Mouse (Mus musculus) intestine, embryonic 15.5 days (tissue): ENCODE measurements around the gene Trim28. TPM values are rescaled to one million over a fixed set of nuclear protein-coding genes. Genes with fewer than 3 reads are reported as not detected.
A peak's percentile ranks its signal among the peaks of the same experiment; 100 is the strongest.

Experiments used
- ATAC-seq: fragments of 200-750 bp; cut with Nextera tagmentation; 2 replicates; pipeline ENCODE4 v1.8.0; 2017; ENCODE audit warnings: moderate TSS enrichment, moderate library complexity
- H3K27ac ChIP-seq: fragments of 300-500 bp; sonication (generic); 2 replicates; pipeline ENCODE4 v1.5.1; 2015; ENCODE audit warnings: mild to moderate bottlenecking, inconsistent platforms
- H3K27me3 ChIP-seq: fragments of 300-500 bp; sonication (generic); replicated peaks from 2 replicates; pipeline ENCODE4 v1.6.1; 2015; ENCODE audit warnings: inconsistent platforms
- H3K36me3 ChIP-seq: fragments of 300-500 bp; sonication (generic); 2 replicates; pipeline ENCODE4 v1.6.1; 2015; ENCODE audit warnings: inconsistent platforms
- H3K4me1 ChIP-seq: fragments of 300-500 bp; sonication (generic); replicated peaks from 2 replicates; pipeline ENCODE4 v1.6.1; 2015; ENCODE audit warnings: inconsistent platforms
- H3K4me2 ChIP-seq: fragments of 300-500 bp; sonication (generic); replicated peaks from 2 replicates; pipeline ENCODE4 v1.6.1; 2015; ENCODE audit warnings: mild to moderate bottlenecking, inconsistent platforms
- H3K4me3 ChIP-seq: fragments of 300-500 bp; sonication (generic); replicated peaks from 2 replicates; pipeline ENCODE4 v1.5.1; 2015; ENCODE audit warnings: inconsistent platforms
- H3K9ac ChIP-seq: fragments of 300-500 bp; sonication (generic); 2 replicates; pipeline ENCODE4 v1.6.1; 2015; ENCODE audit warnings: inconsistent platforms
- H3K9me3 ChIP-seq: fragments of 300-500 bp; sonication (generic); 2 replicates; pipeline ENCODE4 v1.6.1; 2016; ENCODE audit warnings: inconsistent platforms
- WGBS: fragments of 180-500 bp; shearing (Covaris S2); methylation state at CpG from one replicate; pipeline ENCODE4 v1.1.7; 2015; 5-methylcytosine and 5-hydroxymethylcytosine counted together
- polyA plus RNA-seq: library from polyadenylated mRNA; unstranded; fragments of >200 nt; fragmentation: Nextera tagmentation; extraction: Ambion mirVana; gene quantifications from 2 replicates; pipeline ENCODE4 v1.2.1, GENCODE M21; 2015

Trim28 gene
- polyA plus RNA-seq, 1 experiment from 2014 or later: 218 TPM

- H3K4me3 ChIP-seq: peak overlapping the region; percentile 87
- peaks cover 18% of the 10 kb centered on the region; the same call in 1 of the 2 replicates for H3K36me3 ChIP-seq
- no peaks in the 10 kb centered on the region for H3K9me3 ChIP-seq
- peak overlapping the region; percentile 99 for H3K9ac ChIP-seq
- H3K27me3 ChIP-seq: peaks cover 3% of the 10 kb centered on the region; the same call in 1 of the 2 replicates
- H3K4me2 ChIP-seq: peak overlapping the region; percentile 75
- H3K4me1 ChIP-seq: peaks cover 31% of the 10 kb centered on the region
- peak overlapping the region; percentile 100 for H3K27ac ChIP-seq
- peak; percentile 4; the same call in 1 of the 2 replicates for ATAC-seq
- under 1% methylated on average over 26 of the region's 33 CpGs for WGBS
These were observed 38.5 kb downstream of the Trim28 start for GRCm38 (mm10) chr7:13037366-13037765.

DNA sequence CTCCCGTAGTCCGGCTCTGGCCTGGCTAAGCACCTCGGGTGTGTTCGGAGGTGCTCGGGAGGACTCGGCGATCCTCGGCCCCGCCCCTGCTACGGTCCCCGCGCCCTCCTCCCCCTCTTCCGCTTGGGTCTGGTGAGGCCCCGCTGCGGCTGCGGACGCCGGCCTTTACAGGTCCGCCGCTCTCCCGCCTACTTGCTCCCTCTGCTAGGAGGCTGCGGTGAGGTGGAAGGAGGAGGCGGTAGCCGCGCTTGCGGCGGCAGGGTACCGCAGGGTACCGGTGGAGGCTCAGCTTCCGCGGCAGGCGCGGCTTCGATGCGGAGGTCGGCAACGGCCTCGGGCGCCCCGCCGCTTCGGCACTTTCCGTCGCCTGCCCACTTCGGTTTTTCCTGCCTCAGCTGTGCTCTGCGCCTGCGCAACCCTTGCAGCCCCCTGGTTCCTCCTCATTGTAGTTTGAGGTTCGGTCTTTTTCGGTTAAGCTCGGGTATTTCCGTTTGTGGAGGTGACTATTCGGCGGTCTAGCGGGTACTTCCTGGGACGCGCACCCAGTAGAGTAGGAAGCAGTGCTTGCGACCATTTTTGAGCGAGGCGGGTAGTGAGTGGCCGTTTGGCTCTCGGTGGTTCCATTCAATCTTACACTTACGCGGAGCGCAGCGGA lies 39.1 kb downstream of the Trim28 start, which contains the start of gene Ube2m:
TSS of gene Ube2m (minus strand) at position 375 of the 655 bp plus-strand sequence.
- peaks cover 9% of the 10 kb centered on the region for H3K27me3 ChIP-seq
- H3K27ac ChIP-seq: peak within 1 kb of the TSS; percentile 100
- H3K9ac ChIP-seq: peak within 1 kb of the TSS; percentile 99
- peak; percentile 94 for ATAC-seq
- H3K4me2 ChIP-seq: peak within 1 kb of the TSS; percentile 75
- WGBS: under 1% methylated on average over 56 of the region's 65 CpGs
- peak within 1 kb of the TSS; percentile 87 for H3K4me3 ChIP-seq
- H3K9me3 ChIP-seq: no peaks in the 10 kb centered on the region
- H3K36me3 ChIP-seq: peaks cover 13% of the 10 kb centered on the region; the same call in 1 of the 2 replicates
- H3K4me1 ChIP-seq: peaks cover 31% of the 10 kb centered on the region

DNA sequence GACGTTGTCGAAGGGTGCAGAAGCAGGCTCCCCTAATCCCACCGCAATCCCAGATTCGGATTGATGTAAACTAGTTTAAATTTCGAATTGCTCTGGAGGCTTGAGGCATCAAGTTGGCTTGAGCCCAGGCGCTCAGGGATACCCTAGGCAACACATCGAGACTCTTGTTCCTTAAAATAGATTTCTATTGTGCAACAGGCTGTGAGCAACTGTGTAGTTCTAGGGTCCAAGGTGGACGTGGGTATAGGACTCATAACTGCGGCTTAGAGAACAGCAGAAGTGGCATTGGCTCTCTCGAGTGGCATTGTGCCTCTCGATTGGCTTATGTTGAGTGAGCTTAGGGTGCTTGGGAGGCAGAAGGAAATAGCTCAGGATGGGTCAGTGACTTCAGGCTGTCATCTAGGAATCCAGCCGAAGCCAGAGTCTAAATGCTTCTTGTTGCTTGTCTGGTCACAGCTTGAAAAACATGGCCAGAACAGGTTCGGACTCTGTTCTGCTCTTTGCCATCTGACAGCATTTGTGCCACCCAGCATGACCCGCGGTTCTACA lies 39.8 kb downstream of the Trim28 start:
- Histone ChIP-seq H3K9me3 (no peaks in the 10 kb centered on the region), H3K4me2 (peak overlapping the region; percentile 75), H3K9ac (peak overlapping the region; percentile 73), H3K36me3 (peaks cover 13% of the 10 kb centered on the region; the same call in 1 of the 2 replicates), H3K27ac (peak overlapping the region; percentile 100), H3K4me1 (peaks cover 29% of the 10 kb centered on the region), H3K4me3 (peak overlapping the region; percentile 87), H3K27me3 (peaks cover 15% of the 10 kb centered on the region)
- 16% methylated on average over 15 of the region's 15 CpGs for WGBS
- peak; percentile 6; the same call in 1 of the 2 replicates for ATAC-seq

DNA sequence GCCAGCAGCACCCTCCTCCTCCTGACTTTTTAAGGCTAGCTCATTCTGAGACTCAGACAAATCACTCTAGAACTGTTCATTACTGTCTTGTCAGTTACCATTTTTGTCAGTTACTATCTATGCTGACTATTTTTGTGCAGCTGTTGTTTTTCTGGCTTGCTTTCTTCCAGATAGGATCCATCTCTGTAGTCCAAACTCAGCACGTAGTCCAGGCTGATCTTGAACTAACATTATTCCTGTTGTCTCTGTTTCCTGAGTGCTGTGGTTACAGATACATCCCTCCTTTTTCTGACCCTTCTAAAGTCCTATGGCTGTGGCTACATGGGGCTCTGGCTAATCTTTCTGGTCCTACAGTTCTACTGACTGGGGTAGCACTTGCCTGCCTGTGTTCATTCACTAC lies 40.3 kb downstream of the Trim28 start:
- peaks cover 13% of the 10 kb centered on the region; the same call in 1 of the 2 replicates for H3K36me3 ChIP-seq
- H3K4me2 ChIP-seq: peak overlapping the region; percentile 75
- H3K27me3 ChIP-seq: peaks cover 20% of the 10 kb centered on the region
- 0 out of 2 replicates have a peak overlapping the region, but pooled peaks have one; percentile 87 for H3K4me3 ChIP-seq
- H3K27ac ChIP-seq: no peak overlapping the region
- H3K9me3 ChIP-seq: no peaks in the 10 kb centered on the region
- H3K4me1 ChIP-seq: peaks cover 32% of the 10 kb centered on the region
- WGBS: 75% methylated on average over 1 of the region's 1 CpGs
- no peak for ATAC-seq
- peak overlapping the region; percentile 73 for H3K9ac ChIP-seq

- Histone ChIP-seq H3K27me3 (peaks cover 33% of the 10 kb centered on the region), H3K4me1 (peaks cover 22% of the 10 kb centered on the region), H3K9me3 (no peaks in the 10 kb centered on the region), H3K4me2 (no peak overlapping the region), H3K27ac (no peak overlapping the region), H3K36me3 (0 out of 2 replicates have a peak, but pooled peaks cover under 1% of the 10 kb centered on the region), H3K4me3 (no peak overlapping the region), H3K9ac (no peak overlapping the region)
- WGBS: 81% methylated on average over 1 of the region's 1 CpGs
- ATAC-seq: no peak
These were observed 42.3 kb downstream of the Trim28 start for GRCm38 (mm10) chr7:13041256-13041655.

GRCm38 (mm10) chr7:13042511-13042910 lies 43.6 kb downstream of the Trim28 start:
- Histone ChIP-seq H3K4me1 (peaks cover 15% of the 10 kb centered on the region), H3K9me3 (no peaks in the 10 kb centered on the region), H3K27me3 (peaks cover 33% of the 10 kb centered on the region), H3K4me2 (no peak overlapping the region), H3K27ac (no peak overlapping the region), H3K4me3 (no peak overlapping the region), H3K36me3 (no peaks in the 10 kb centered on the region), H3K9ac (no peak overlapping the region)
- ATAC-seq: no peak
- WGBS: 79% methylated on average over 6 of the region's 6 CpGs

- no peak overlapping the region for H3K27ac ChIP-seq
These were observed 44.2 kb downstream of the Trim28 start for GRCm38 (mm10) chr7:13043120-13043444.

DNA sequence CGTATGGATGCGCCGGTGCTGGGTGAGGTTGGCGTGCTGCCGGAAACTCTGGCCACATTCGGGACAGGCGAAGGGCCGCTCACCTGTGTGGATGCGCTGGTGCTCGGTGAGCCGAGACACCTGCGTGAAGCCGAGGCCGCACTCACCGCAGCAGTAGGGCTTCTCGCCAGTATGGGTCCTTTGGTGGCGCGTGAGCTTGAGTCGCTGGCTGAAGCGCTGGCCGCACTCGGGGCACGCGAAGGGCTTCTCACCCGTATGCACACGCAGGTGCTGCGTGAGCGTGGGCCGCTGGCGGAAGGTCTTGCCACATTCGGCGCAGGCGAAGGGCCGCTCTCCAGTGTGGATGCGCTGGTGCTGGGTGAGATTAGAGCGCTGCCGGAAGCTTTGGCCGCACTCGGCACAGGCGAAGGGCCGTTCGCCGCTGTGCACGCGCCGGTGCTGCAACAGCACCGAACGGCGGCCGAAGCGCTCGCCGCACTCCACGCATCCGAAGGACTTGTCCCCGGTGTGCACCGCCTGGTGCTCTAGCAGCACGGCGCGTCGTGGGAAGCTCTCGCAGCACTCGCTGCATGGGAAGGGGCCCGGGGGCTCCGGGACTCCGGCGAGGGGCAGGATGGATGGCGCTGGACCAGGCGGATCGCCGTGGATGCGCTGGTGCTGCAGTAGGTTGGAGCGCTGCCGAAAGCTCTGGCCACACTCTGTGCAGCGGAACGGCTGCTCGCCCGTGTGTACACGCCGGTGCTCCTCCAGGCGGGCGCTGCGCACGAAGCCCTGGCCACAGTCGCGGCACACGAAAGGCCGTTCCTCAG lies 44.7 kb downstream of the Trim28 start:
- no peak overlapping the region for H3K27ac ChIP-seq
- WGBS: 5% methylated on average over 88 of the region's 88 CpGs
- no peaks in the 10 kb centered on the region for H3K9me3 ChIP-seq
- H3K36me3 ChIP-seq: no peaks in the 10 kb centered on the region
- peak overlapping the region; percentile 99 for H3K4me2 ChIP-seq
- H3K4me3 ChIP-seq: peak overlapping the region; percentile 50
- H3K27me3 ChIP-seq: peaks cover 33% of the 10 kb centered on the region
- ATAC-seq: peak; percentile 45
- H3K9ac ChIP-seq: peak overlapping the region; percentile 55
- H3K4me1 ChIP-seq: peaks cover 15% of the 10 kb centered on the region

More at GRCm38 (mm10) chr7:13043120-13043444, 44.2 kb downstream of the Trim28 start:
- Histone ChIP-seq H3K36me3 (no peaks in the 10 kb centered on the region), H3K9me3 (no peaks in the 10 kb centered on the region), H3K9ac (peak overlapping the region; percentile 55; the same call in 1 of the 2 replicates), H3K4me1 (peaks cover 15% of the 10 kb centered on the region), H3K4me3 (peak overlapping the region; percentile 50), H3K4me2 (peak overlapping the region; percentile 99), H3K27me3 (peaks cover 33% of the 10 kb centered on the region)
- 41% methylated on average over 16 of the region's 16 CpGs for WGBS
- ATAC-seq: no peak

- Histone ChIP-seq H3K9ac (peak overlapping the region; percentile 55), H3K27me3 (peaks cover 33% of the 10 kb centered on the region), H3K4me3 (peak overlapping the region; percentile 50), H3K27ac (no peak overlapping the region), H3K9me3 (no peaks in the 10 kb centered on the region), H3K36me3 (no peaks in the 10 kb centered on the region), H3K4me2 (peak overlapping the region; percentile 99), H3K4me1 (peaks cover 12% of the 10 kb centered on the region)
- WGBS: 5% methylated on average over 23 of the region's 23 CpGs
- ATAC-seq: 0 out of 2 replicates have a peak, but pooled peaks have one; percentile 11
These were observed 45.3 kb downstream of the Trim28 start for GRCm38 (mm10) chr7:13044254-13044625.

GRCm38 (mm10) chr7:13046084-13046483 lies 47.2 kb downstream of the Trim28 start:
- peak; percentile 64 for ATAC-seq
- no peaks in the 10 kb centered on the region for H3K36me3 ChIP-seq
- no peak overlapping the region for H3K4me3 ChIP-seq
- H3K9me3 ChIP-seq: no peaks in the 10 kb centered on the region
- H3K27ac ChIP-seq: no peak overlapping the region
- no peak overlapping the region for H3K9ac ChIP-seq
- peaks cover 12% of the 10 kb centered on the region for H3K4me1 ChIP-seq
- whole genome bisulfite sequencing: 2% methylated on average over 2 of the region's 2 CpGs
- peaks cover 33% of the 10 kb centered on the region for H3K27me3 ChIP-seq
- no peak overlapping the region for H3K4me2 ChIP-seq

DNA sequence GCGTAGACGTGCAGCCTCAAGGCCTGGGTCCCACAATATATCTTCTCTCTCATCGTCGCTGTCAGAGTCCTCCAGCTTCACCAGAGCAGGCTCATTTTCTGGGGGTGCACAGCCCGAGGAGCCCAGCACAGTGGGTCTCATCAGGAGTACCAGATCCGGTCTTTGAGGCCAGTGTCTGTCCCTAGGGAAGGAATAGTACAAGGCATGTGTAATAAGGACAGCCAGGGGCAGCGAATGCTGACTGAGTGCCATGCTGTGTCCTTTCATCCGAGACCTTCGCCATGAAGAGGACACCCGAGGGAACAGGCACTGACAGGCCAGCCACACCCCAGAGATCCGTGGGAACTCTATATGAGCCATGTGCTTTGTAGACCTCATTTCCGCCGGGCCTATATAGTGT lies 54.1 kb downstream of the Trim28 start:
- Histone ChIP-seq H3K4me3 (no peak overlapping the region), H3K36me3 (no peaks in the 10 kb centered on the region), H3K27ac (no peak overlapping the region), H3K9ac (no peak overlapping the region), H3K4me1 (0 out of 2 replicates have a peak, but pooled peaks cover 5% of the 10 kb centered on the region), H3K9me3 (no peaks in the 10 kb centered on the region), H3K4me2 (no peak overlapping the region), H3K27me3 (no peaks in the 10 kb centered on the region)
- WGBS: 90% methylated on average over 13 of the region's 13 CpGs
- no peak for ATAC-seq

GRCm38 (mm10) chr7:13053501-13053900 lies 54.6 kb downstream of the Trim28 start:
- H3K9me3 ChIP-seq: no peaks in the 10 kb centered on the region
- H3K4me3 ChIP-seq: peak overlapping the region; percentile 61
- no peak overlapping the region for H3K27ac ChIP-seq
- 0 out of 2 replicates have a peak, but pooled peaks cover 5% of the 10 kb centered on the region for H3K4me1 ChIP-seq
- no peaks in the 10 kb centered on the region for H3K36me3 ChIP-seq
- WGBS: 93% methylated on average over 2 of the region's 2 CpGs
- peak overlapping the region; percentile 72 for H3K4me2 ChIP-seq
- no peaks in the 10 kb centered on the region for H3K27me3 ChIP-seq
- no peak for ATAC-seq
- no peak overlapping the region for H3K9ac ChIP-seq
